Mouse (Mus musculus): ENCODE results near the gene Anapc7. TPM values are rescaled to one million over a fixed set of nuclear protein-coding genes. Genes with fewer than 3 reads are reported as not detected.

The Anapc7 gene
- polyA plus RNA-seq, 1 experiment from 2014 or later = 52.0 TPM

- no peak overlapping the region for H3K4me3 ChIP-seq
- H3K27ac ChIP-seq = no peak overlapping the region
- WGBS = 47% methylated on average over 2 of the region's 2 CpGs
- H3K27me3 ChIP-seq (ENCODE audit: insufficient read depth, poor library complexity, severe bottlenecking) = no peaks in the 10 kb centered on the region
- no peaks in the 10 kb centered on the region for H3K9me3 ChIP-seq
- DNase-seq (ENCODE audit: low spot score) = peak; percentile 76
- H3K4me1 ChIP-seq (replicated peaks) = peaks cover 12% of the 10 kb centered on the region
- peaks cover 37% of the 10 kb centered on the region for H3K36me3 ChIP-seq
These were observed 27.6 kb upstream of the Anapc7 start for GRCm38 (mm10) chr5:122393887-122394286.

GRCm38 (mm10) chr5:122396791-122397190, 24.7 kb upstream of the Anapc7 start:
- 92% methylated on average over 10 of the region's 10 CpGs for WGBS

GRCm38 (mm10) chr5:122397495-122397894, 24.0 kb upstream of the Anapc7 start:
- no peak overlapping the region for H3K4me3 ChIP-seq
- peaks cover 73% of the 10 kb centered on the region for H3K36me3 ChIP-seq
- no peak overlapping the region for H3K27ac ChIP-seq
- no peak for DNase-seq (ENCODE audit: low spot score)
- H3K4me1 ChIP-seq (replicated peaks) = peaks cover 9% of the 10 kb centered on the region
- WGBS = 91% methylated on average over 8 of the region's 8 CpGs
- no peaks in the 10 kb centered on the region for H3K9me3 ChIP-seq
- no peaks in the 10 kb centered on the region for H3K27me3 ChIP-seq (ENCODE audit: insufficient read depth, poor library complexity, severe bottlenecking)

More at GRCm38 (mm10) chr5:122396791-122397190, 24.7 kb upstream of the Anapc7 start:
- Histone ChIP-seq H3K4me1 (replicated peaks) (peaks cover 12% of the 10 kb centered on the region), H3K4me3 (no peak overlapping the region), H3K27me3 (ENCODE audit: insufficient read depth, poor library complexity, severe bottlenecking) (no peaks in the 10 kb centered on the region), H3K36me3 (peaks cover 66% of the 10 kb centered on the region), H3K9me3 (no peaks in the 10 kb centered on the region), H3K27ac (no peak overlapping the region)
- DNase-seq (ENCODE audit: low spot score) = no peak

- H3K4me3 ChIP-seq = no peak overlapping the region
- H3K36me3 ChIP-seq = peaks cover 90% of the 10 kb centered on the region
- 96% methylated on average over 8 of the region's 8 CpGs for whole genome bisulfite sequencing
- no peak overlapping the region for H3K27ac ChIP-seq
- no peaks in the 10 kb centered on the region for H3K9me3 ChIP-seq
- no peak for DNase-seq (ENCODE audit: low spot score)
- H3K4me1 ChIP-seq (replicated peaks) = no peaks in the 10 kb centered on the region
- H3K27me3 ChIP-seq (ENCODE audit: insufficient read depth, poor library complexity, severe bottlenecking) = no peaks in the 10 kb centered on the region
These were observed 21.6 kb upstream of the Anapc7 start for GRCm38 (mm10) chr5:122399871-122400270.

GRCm38 (mm10) chr5:122400628-122401302, 20.7 kb upstream of the Anapc7 start:
- Histone ChIP-seq H3K9me3 (no peaks in the 10 kb centered on the region), H3K4me1 (replicated peaks) (no peaks in the 10 kb centered on the region), H3K27ac (no peak overlapping the region), H3K4me3 (no peak overlapping the region), H3K27me3 (ENCODE audit: insufficient read depth, poor library complexity, severe bottlenecking) (no peaks in the 10 kb centered on the region), H3K36me3 (peaks cover 94% of the 10 kb centered on the region)
- no peak for DNase-seq (ENCODE audit: low spot score)
- WGBS = 90% methylated on average over 18 of the region's 18 CpGs

- Histone ChIP-seq H3K27ac (no peak overlapping the region), H3K4me1 (replicated peaks) (no peaks in the 10 kb centered on the region), H3K36me3 (peaks cover 97% of the 10 kb centered on the region), H3K9me3 (0 out of 2 replicates have a peak, but pooled peaks cover 2% of the 10 kb centered on the region), H3K27me3 (ENCODE audit: insufficient read depth, poor library complexity, severe bottlenecking) (no peaks in the 10 kb centered on the region), H3K4me3 (no peak overlapping the region)
- 27% methylated on average over 8 of the region's 8 CpGs for WGBS
- DNase-seq (ENCODE audit: low spot score) = peak; percentile 57
These were observed 20.2 kb upstream of the Anapc7 start for GRCm38 (mm10) chr5:122401303-122401640.

- DNase-seq (ENCODE audit: low spot score) = no peak
- Histone ChIP-seq H3K27me3 (ENCODE audit: insufficient read depth, poor library complexity, severe bottlenecking) (no peaks in the 10 kb centered on the region), H3K27ac (no peak overlapping the region), H3K9me3 (0 out of 2 replicates have a peak, but pooled peaks cover 11% of the 10 kb centered on the region), H3K4me1 (replicated peaks) (no peaks in the 10 kb centered on the region), H3K4me3 (no peak overlapping the region), H3K36me3 (peaks cover 98% of the 10 kb centered on the region)
- 92% methylated on average over 13 of the region's 13 CpGs for WGBS
These were observed 19.3 kb upstream of the Anapc7 start for GRCm38 (mm10) chr5:122402160-122402559.

- peaks cover 98% of the 10 kb centered on the region for H3K36me3 ChIP-seq
- no peak overlapping the region for H3K27ac ChIP-seq
- H3K9me3 ChIP-seq = 0 out of 2 replicates have a peak, but pooled peaks cover 11% of the 10 kb centered on the region
- no peaks in the 10 kb centered on the region for H3K27me3 ChIP-seq (ENCODE audit: insufficient read depth, poor library complexity, severe bottlenecking)
- H3K4me1 ChIP-seq (replicated peaks) = no peaks in the 10 kb centered on the region
- no peak for DNase-seq (ENCODE audit: low spot score)
- WGBS = 88% methylated on average over 5 of the region's 5 CpGs
- H3K4me3 ChIP-seq = no peak overlapping the region
These were observed 18.7 kb upstream of the Anapc7 start for GRCm38 (mm10) chr5:122402772-122403171.

GRCm38 (mm10) chr5:122403362-122403761, 18.1 kb upstream of the Anapc7 start:
- Histone ChIP-seq H3K27me3 (ENCODE audit: insufficient read depth, poor library complexity, severe bottlenecking) (no peaks in the 10 kb centered on the region), H3K36me3 (peaks cover 94% of the 10 kb centered on the region), H3K4me1 (replicated peaks) (no peaks in the 10 kb centered on the region), H3K9me3 (0 out of 2 replicates have a peak, but pooled peaks cover 11% of the 10 kb centered on the region), H3K27ac (no peak overlapping the region), H3K4me3 (no peak overlapping the region)
- 92% methylated on average over 12 of the region's 12 CpGs for WGBS
- DNase-seq (ENCODE audit: low spot score) = no peak

- WGBS = 97% methylated on average over 10 of the region's 10 CpGs
- peaks cover 86% of the 10 kb centered on the region for H3K36me3 ChIP-seq
These were observed 16.0 kb upstream of the Anapc7 start for GRCm38 (mm10) chr5:122405537-122405936.

GRCm38 (mm10) chr5:122409692-122410645, 11.5 kb upstream of the Anapc7 start:
- no peaks in the 10 kb centered on the region for H3K4me1 ChIP-seq (replicated peaks)
- WGBS = 87% methylated on average over 19 of the region's 19 CpGs
- H3K36me3 ChIP-seq = peaks cover 44% of the 10 kb centered on the region
- no peak overlapping the region for H3K4me3 ChIP-seq
- no peak for DNase-seq (ENCODE audit: low spot score)
- no peaks in the 10 kb centered on the region for H3K27me3 ChIP-seq (ENCODE audit: insufficient read depth, poor library complexity, severe bottlenecking)
- no peak overlapping the region for H3K27ac ChIP-seq
- H3K9me3 ChIP-seq = 0 out of 2 replicates have a peak, but pooled peaks cover 13% of the 10 kb centered on the region

More at GRCm38 (mm10) chr5:122405537-122405936, 16.0 kb upstream of the Anapc7 start:
- no peak overlapping the region for H3K27ac ChIP-seq
- DNase-seq (ENCODE audit: low spot score) = no peak
- H3K9me3 ChIP-seq = 0 out of 2 replicates have a peak, but pooled peaks cover 13% of the 10 kb centered on the region
- no peak overlapping the region for H3K4me3 ChIP-seq
- no peaks in the 10 kb centered on the region for H3K27me3 ChIP-seq (ENCODE audit: insufficient read depth, poor library complexity, severe bottlenecking)
- H3K4me1 ChIP-seq (replicated peaks) = no peaks in the 10 kb centered on the region

- H3K9me3 ChIP-seq = 0 out of 2 replicates have a peak, but pooled peaks cover 4% of the 10 kb centered on the region
- H3K4me3 ChIP-seq = no peak overlapping the region
- WGBS = 81% methylated on average over 5 of the region's 5 CpGs
- DNase-seq (ENCODE audit: low spot score) = no peak
- H3K36me3 ChIP-seq = peaks cover 24% of the 10 kb centered on the region
- H3K4me1 ChIP-seq (replicated peaks) = no peaks in the 10 kb centered on the region
- no peaks in the 10 kb centered on the region for H3K27me3 ChIP-seq (ENCODE audit: insufficient read depth, poor library complexity, severe bottlenecking)
- no peak overlapping the region for H3K27ac ChIP-seq
These were observed 9.6 kb upstream of the Anapc7 start for GRCm38 (mm10) chr5:122411892-122412291.

GRCm38 (mm10) chr5:122412826-122413225, 8.7 kb upstream of the Anapc7 start:
- Histone ChIP-seq H3K9me3 (0 out of 2 replicates have a peak, but pooled peaks cover 2% of the 10 kb centered on the region), H3K27me3 (ENCODE audit: insufficient read depth, poor library complexity, severe bottlenecking) (no peaks in the 10 kb centered on the region), H3K36me3 (peaks cover 15% of the 10 kb centered on the region), H3K27ac (no peak overlapping the region), H3K4me3 (no peak overlapping the region), H3K4me1 (replicated peaks) (no peaks in the 10 kb centered on the region)
- 72% methylated on average over 6 of the region's 6 CpGs for WGBS
- DNase-seq (ENCODE audit: low spot score) = no peak

All from hindbrain, embryonic 10.5 days (tissue).